Mouse (Mus musculus) limb, embryonic 14.5 days (tissue): ENCODE data around the gene Fam71b. TPM values are rescaled to one million over a fixed set of nuclear protein-coding genes. Genes with fewer than 3 reads are reported as not detected.

Source experiments
- ATAC-seq: fragments of 200-750 bp; cut with Nextera tagmentation; 2 replicates; pipeline ENCODE4 v1.8.0; 2017; ENCODE audit warnings: low read depth, moderate number of reproducible peaks, moderate TSS enrichment; ENCODE audit not compliant: low FRiP score
- DNase-seq: peaks from one replicate; pipeline ENCODE4 v3.0.0-alpha.2; 2015; ENCODE audit warnings: low spot score
- H3K27ac ChIP-seq: fragments of 300-500 bp; sonication (generic); replicated peaks from 2 replicates; pipeline ENCODE4 v1.5.1; 2014; ENCODE audit warnings: low read depth, mild to moderate bottlenecking, low read length, moderate library complexity, mixed read lengths
- H3K27me3 ChIP-seq: fragments of 300-500 bp; sonication (generic); 2 replicates; pipeline ENCODE4 v1.6.1; 2014; ENCODE audit warnings: low read length, mixed read lengths; ENCODE audit not compliant: control insufficient read depth, insufficient read depth
- H3K36me3 ChIP-seq: fragments of 300-500 bp; sonication (generic); 2 replicates; pipeline ENCODE4 v1.6.1; 2014; ENCODE audit warnings: mild to moderate bottlenecking, low read length, moderate library complexity, mixed read lengths; ENCODE audit not compliant: control insufficient read depth, insufficient read depth
- H3K4me1 ChIP-seq: fragments of 300-500 bp; sonication (generic); 2 replicates; pipeline ENCODE4 v1.6.1; 2014; ENCODE audit warnings: antibody characterized with exemption, low read length, mixed read lengths; ENCODE audit not compliant: control insufficient read depth, insufficient read depth
- H3K4me2 ChIP-seq: fragments of 300-500 bp; sonication (generic); replicated peaks from 2 replicates; pipeline ENCODE4 v1.6.1; 2014; ENCODE audit warnings: low read depth, mild to moderate bottlenecking, low read length, moderate library complexity; ENCODE audit not compliant: severe bottlenecking
- H3K4me3 ChIP-seq: fragments of 300-500 bp; sonication (generic); replicated peaks from 2 replicates; pipeline ENCODE4 v1.5.1; 2014; ENCODE audit warnings: low read length
- H3K9ac ChIP-seq: fragments of 300-500 bp; sonication (generic); 2 replicates; pipeline ENCODE4 v1.6.1; 2014; ENCODE audit warnings: mild to moderate bottlenecking, low read depth, low read length, moderate library complexity; ENCODE audit not compliant: severe bottlenecking
- H3K9me3 ChIP-seq: fragments of 300-500 bp; sonication (generic); 2 replicates; pipeline ENCODE4 v1.6.1; 2016; ENCODE audit warnings: low read length; ENCODE audit not compliant: control insufficient read depth
- POLR2A ChIP-seq: fragments of 200-500 bp; IDR thresholded peaks from 2 replicates; pipeline ENCODE4 v1.8.0; 2012; ENCODE audit warnings: inconsistent platforms, mild to moderate bottlenecking, moderate library complexity, borderline replicate concordance; ENCODE audit not compliant: insufficient read depth, insufficient read length; ENCODE audit errors: extremely low read depth
- WGBS: fragments of 180-500 bp; shearing (Covaris S2); extraction: QIAGEN DNeasy Blood & Tissue Kit; methylation state at CpG from one replicate; pipeline ENCODE4 v1.1.7; 2014; 5-methylcytosine and 5-hydroxymethylcytosine counted together
- polyA plus RNA-seq, 2 experiments: library from polyadenylated mRNA; depleted of rRNA in 1 of 2; stranded (reverse) in 1 of 2; unstranded in 1 of 2; fragments of >200 nt; fragmentation: Nextera tagmentation in 1 of 2; extraction: Ambion mirVana in 1 of 2; gene quantifications; 2 replicates each; pipeline versions ENCODE4 v1.2.1 to v1.2.3; 2012 to 2014

The Fam71b gene
- polyA plus RNA-seq, 2 experiments = not detected

- ATAC-seq = no peak
- H3K4me2 ChIP-seq = no peak overlapping the region
These were observed 3.5 kb upstream of the Fam71b start for GRCm38 (mm10) chr11:46392890-46393289.

GRCm38 (mm10) chr11:46393413-46393812, 2.9 kb upstream of the Fam71b start:
- ATAC-seq (no peak), DNase-seq (no peak)
- Histone ChIP-seq H3K4me3 (no peak overlapping the region), H3K27ac (no peak overlapping the region), H3K9ac (no peak overlapping the region), H3K9me3 (no peaks in the 10 kb centered on the region), H3K4me1 (no peaks in the 10 kb centered on the region), H3K36me3 (no peaks in the 10 kb centered on the region), H3K27me3 (no peaks in the 10 kb centered on the region), H3K4me2 (no peak overlapping the region)
- TF ChIP-seq POLR2A = no peak
- WGBS = 79% methylated on average over 4 of the region's 4 CpGs

More at GRCm38 (mm10) chr11:46392890-46393289, 3.5 kb upstream of the Fam71b start:
- Histone ChIP-seq H3K4me1 (no peaks in the 10 kb centered on the region), H3K9me3 (no peaks in the 10 kb centered on the region), H3K27me3 (no peaks in the 10 kb centered on the region), H3K9ac (no peak overlapping the region), H3K36me3 (no peaks in the 10 kb centered on the region), H3K27ac (no peak overlapping the region), H3K4me3 (no peak overlapping the region)
- TF ChIP-seq POLR2A = no peak
- WGBS = 84% methylated on average over 7 of the region's 7 CpGs
- DNase-seq = no peak

- no peaks in the 10 kb centered on the region for H3K36me3 ChIP-seq
- no peaks in the 10 kb centered on the region for H3K9me3 ChIP-seq
- 78% methylated on average over 2 of the region's 2 CpGs for WGBS
- DNase-seq = no peak
- no peaks in the 10 kb centered on the region for H3K4me1 ChIP-seq
- no peak for TF ChIP-seq POLR2A
- H3K27ac ChIP-seq = no peak overlapping the region
- ATAC-seq = no peak
- H3K4me3 ChIP-seq = no peak overlapping the region
- no peak overlapping the region for H3K9ac ChIP-seq
- no peak overlapping the region for H3K4me2 ChIP-seq
- no peaks in the 10 kb centered on the region for H3K27me3 ChIP-seq
These were observed 1.3 kb upstream of the Fam71b start for GRCm38 (mm10) chr11:46395088-46395487.

GRCm38 (mm10) chr11:46395698-46396097, 661 bp upstream of the Fam71b start:
- H3K4me2 ChIP-seq = no peak overlapping the region
- H3K4me3 ChIP-seq = no peak overlapping the region
- DNase-seq (no peak), ATAC-seq (no peak)
- no peaks in the 10 kb centered on the region for H3K36me3 ChIP-seq
- no peaks in the 10 kb centered on the region for H3K27me3 ChIP-seq
- H3K9me3 ChIP-seq = no peaks in the 10 kb centered on the region
- no peaks in the 10 kb centered on the region for H3K4me1 ChIP-seq
- no peak overlapping the region for H3K9ac ChIP-seq
- no peak for TF ChIP-seq POLR2A
- 91% methylated on average over 2 of the region's 2 CpGs for WGBS
- no peak overlapping the region for H3K27ac ChIP-seq

GRCm38 (mm10) chr11:46396860-46397179, 461 bp downstream of the Fam71b start:
- Histone ChIP-seq H3K27ac (no peak overlapping the region), H3K4me2 (no peak overlapping the region), H3K4me1 (no peaks in the 10 kb centered on the region), H3K9me3 (no peaks in the 10 kb centered on the region), H3K36me3 (no peaks in the 10 kb centered on the region), H3K27me3 (no peaks in the 10 kb centered on the region), H3K4me3 (no peak overlapping the region), H3K9ac (no peak overlapping the region)
- DNase-seq = no peak
- no peak for ATAC-seq
- WGBS = 83% methylated on average over 4 of the region's 4 CpGs
- TF ChIP-seq POLR2A = no peak

GRCm38 (mm10) chr11:46397900-46398299, 1.5 kb downstream of the Fam71b start:
- 39% methylated on average over 2 of the region's 2 CpGs for WGBS
- H3K36me3 ChIP-seq = no peaks in the 10 kb centered on the region
- no peak overlapping the region for H3K9ac ChIP-seq
- no peaks in the 10 kb centered on the region for H3K9me3 ChIP-seq
- DNase-seq (no peak), ATAC-seq (no peak)
- no peak overlapping the region for H3K4me2 ChIP-seq
- H3K27ac ChIP-seq = no peak overlapping the region
- H3K4me3 ChIP-seq = no peak overlapping the region
- no peaks in the 10 kb centered on the region for H3K4me1 ChIP-seq
- H3K27me3 ChIP-seq = no peaks in the 10 kb centered on the region
- TF ChIP-seq POLR2A = no peak
